Mouse (Mus musculus): ENCODE data around the gene Lztr1.
"Not testable (repeated sequence)": the region's sequence is repeated elsewhere in the genome, so short reads cannot be mapped to it uniquely, and the experiment has no call there.

The Lztr1 gene

DNA sequence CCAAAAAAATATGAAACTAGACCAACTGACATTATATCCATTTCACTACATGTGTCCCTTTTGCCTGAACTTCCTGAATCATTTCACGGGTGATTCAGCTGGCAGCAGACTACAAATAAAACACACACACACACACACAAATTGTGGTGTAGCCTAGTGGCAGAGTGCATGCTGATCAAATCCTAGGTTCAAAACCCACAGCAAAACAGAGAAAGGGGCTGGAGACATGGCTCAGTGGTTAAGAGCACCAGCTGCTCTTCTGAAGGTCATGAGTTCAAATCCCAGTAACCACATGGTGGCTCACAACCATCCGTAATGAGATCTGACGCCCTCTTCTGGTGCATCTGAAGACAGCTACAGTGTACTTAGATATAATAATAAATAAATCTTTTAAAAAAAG is 457 bp upstream of the Lztr1 start:
- not testable (repeated sequence) for DNase-seq

DNA sequence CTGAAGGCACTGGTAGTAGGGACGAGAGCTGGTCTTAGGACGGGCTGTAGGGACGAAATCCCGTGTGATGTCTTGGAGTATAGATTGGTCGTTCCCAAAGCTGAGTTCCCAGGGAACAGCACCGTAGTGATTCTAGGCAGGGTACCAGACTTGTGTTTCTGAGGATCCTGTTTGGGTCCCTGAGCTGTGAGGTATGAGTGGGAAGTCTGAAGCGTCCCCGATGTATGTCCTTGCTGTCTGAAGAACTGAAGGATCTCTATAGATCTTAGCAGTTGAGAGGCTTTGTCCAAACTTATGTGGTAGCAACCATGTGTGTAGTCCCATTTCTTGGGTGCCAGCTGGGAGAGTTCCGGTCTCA is 731 bp downstream of the Lztr1 start:
- no peak for DNase-seq

DNA sequence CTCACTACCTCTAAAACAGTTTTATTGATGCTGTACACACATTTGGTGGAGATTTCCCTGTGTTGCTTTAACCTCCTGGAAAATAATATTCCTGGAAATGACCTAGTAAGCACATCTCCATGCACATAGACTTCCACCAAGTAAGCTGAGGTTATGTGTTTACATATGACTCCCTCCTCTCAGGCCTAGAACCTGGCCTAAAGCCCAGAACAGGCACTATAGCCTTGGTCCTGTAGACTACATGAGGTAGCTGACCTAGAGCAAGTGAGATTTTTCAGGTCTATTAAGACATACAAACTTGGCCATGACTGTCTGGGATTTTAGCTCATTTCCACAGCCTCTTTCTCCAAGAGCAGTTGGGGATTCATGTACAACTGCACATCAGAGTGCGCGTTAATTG is 1.7 kb downstream of the Lztr1 start:
- no peak for DNase-seq

DNA sequence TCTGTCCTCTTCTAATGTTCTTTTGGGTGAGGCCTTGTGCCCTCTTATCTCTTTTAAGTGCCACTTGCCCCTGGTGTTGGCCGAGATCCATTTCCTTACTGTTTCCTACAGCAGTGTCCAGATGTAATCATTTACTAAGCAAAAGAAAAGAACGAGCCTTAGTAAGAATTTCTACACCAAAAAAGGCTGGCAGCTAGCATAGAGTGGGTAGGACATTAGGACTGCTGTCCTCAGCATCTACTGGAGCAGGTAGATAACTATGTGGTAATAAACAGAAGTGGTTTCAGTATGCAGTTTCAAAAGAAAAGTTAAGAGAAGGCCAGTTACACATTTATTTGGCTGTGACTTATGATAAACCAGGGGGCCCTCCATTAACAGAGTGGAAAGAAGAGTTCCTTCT is 2.2 kb downstream of the Lztr1 start:
- DNase-seq: no peak

DNA sequence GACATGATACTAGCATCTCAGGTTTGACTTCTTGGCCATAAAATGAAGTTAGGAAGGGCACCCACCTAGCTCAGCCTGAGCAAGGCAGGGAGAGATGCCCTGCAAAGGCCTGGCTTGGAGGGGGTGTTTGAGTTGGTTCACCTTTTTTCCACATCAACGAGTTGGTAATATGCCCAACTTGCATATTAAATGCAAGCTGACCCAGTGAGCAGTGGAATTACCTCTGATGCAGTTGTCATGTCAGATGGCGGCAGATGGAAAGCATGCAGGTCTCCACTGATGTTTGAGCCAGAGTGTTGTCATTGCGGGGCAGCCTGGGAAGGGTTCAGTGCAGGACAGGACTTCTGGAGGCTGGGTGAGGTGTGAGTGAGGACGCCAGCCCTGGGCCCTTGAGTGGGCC is 2.9 kb downstream of the Lztr1 start:
- no peak for DNase-seq

DNA sequence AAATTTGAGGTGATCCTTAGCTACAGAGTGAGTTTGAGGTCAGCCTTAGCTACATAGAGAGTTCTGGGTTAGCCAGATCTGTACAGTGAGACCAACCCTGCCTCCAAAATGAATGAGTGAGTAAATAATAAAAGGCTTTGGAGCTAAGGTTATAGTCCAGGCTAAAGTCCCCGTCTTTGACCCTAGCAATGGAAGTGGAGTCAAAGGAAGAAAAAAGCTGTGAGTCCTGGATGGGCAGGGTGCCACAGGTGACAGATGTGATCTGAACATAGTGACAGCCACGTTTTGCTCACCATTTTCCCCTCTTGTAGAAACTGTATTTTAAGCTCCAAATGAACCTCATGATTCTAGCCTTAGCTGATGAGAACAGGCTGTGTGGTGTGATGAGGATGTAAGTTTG is 10.4 kb downstream of the Lztr1 start:
- no peak for DNase-seq

DNA sequence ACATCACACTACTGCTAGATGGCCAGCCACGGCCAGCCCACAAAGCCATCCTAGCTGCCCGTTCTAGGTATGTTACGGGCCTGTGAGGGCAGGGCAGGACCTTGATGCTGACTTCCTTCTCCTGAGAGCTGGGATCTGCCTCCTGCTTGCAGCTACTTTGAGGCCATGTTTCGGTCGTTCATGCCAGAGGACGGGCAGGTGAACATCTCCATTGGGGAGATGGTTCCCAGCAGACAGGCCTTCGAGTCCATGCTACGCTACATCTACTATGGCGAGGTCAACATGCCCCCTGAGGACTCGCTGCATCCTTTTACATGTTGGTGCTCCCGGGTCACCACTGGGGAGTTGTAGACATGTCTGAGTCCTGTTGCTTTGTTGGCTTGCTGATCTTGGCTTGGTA is 15.7 kb downstream of the Lztr1 start:
- no peak for DNase-seq

DNA sequence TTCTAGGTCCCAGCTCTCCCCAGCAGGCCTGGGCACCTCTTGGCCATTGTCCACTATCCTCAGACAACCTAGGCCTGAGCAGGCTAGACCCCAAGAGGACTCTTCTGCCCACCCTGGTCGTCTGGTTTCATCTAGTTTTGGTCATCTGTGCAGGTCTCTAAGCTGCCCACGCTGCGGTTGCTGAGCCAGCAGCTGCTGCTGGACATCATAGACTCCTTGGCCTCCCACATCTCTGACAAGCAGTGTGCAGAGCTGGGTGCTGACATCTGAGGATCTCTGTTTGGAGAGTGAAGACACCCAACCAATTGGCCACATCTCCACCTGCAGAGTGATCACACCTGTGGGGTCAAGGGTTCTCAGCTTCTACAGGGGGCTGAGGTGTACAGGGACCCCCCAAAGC is 17.0 kb downstream of the Lztr1 start:
- DNase-seq: no peak

DNA sequence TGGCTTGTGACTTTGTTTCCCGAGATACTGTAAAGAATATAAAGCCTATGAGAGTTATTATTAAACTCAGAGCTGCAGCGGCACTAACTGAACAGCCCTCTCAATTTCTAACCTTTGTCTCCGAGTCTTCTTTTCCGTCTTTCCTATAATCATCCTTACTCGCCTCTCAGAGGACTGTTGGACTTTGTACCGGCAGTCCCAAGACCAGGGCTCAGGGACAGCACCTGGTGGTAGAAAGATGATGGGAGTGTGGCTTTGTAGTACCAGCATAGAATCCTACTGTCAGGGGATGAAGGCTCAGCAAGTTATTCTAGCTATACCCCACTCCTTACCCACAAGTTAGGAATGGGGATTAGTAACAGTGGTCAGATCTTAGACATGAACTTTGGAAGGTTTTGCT is 17.7 kb downstream of the Lztr1 start:
- DNase-seq: no peak

DNA sequence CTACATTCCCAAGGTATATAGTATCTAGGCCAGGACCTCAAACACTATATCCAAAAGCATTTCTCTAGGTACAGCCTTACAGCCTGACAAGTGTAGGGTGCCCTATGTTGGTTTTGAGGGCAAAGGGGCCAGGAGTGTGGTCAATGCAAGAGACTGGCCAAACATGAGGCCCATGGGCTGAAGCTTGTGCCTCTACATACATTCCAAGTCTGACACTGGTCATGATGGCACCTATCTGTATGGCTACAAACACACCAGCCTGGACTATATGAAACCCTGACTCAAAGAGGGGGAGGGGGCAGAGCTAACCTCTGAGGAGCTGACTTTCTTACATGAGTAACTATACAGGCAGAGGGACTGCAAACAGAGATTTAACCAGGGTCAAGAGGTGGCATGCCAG is 19.1 kb downstream of the Lztr1 start:
- no peak for DNase-seq

DNA sequence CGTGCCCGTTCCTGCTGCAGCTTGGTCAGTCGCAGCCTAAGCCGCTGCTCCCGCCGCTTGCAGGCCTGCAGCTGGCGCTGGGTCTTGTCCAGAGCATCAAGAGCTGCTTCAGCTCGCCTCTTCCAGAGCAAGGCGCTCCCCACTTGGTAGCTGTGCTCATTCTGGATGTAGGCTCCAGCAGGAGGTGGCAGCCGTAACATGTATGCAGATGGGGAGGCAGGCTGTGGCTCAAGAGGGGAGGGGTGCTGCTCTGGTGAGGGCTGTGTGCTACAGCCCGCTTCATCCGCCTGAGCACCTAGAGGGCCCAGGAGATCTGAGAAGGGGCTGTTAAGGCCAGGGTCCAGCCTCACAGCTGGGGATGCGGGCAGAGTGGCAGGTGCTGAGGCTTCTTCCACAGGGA is 19.8 kb downstream of the Lztr1 start:
- DNase-seq: no peak

DNA sequence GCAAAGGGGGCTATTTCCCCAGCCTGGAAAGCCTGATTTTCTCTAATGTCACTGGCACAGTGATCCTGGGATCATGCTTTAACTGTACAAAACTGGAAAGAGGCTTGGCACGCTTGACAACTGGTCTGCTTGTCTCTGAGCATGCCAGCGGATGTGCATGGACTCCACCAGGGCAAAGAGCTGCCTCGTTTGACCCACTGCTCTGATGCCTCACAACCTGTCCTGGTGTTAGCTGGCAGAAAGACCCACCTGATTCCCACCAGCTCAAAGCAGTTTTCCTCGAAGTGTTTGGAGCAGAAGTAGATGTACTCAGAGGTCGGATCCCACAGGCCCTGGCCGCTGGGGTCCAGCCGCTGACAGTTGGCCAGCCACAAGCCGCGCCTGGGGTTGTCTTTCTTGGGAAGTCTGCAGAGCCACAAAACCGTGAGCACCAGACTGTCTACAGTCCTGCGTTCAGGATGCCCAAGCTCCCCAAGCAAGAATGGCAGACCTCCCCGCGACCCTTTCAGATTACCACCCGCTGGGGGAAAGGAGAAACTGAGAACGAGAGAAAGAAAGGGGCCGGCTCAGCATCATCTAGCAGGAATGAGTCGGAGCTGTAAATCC is 21.6 kb downstream of the Lztr1 start:
- no peak for DNase-seq

DNA sequence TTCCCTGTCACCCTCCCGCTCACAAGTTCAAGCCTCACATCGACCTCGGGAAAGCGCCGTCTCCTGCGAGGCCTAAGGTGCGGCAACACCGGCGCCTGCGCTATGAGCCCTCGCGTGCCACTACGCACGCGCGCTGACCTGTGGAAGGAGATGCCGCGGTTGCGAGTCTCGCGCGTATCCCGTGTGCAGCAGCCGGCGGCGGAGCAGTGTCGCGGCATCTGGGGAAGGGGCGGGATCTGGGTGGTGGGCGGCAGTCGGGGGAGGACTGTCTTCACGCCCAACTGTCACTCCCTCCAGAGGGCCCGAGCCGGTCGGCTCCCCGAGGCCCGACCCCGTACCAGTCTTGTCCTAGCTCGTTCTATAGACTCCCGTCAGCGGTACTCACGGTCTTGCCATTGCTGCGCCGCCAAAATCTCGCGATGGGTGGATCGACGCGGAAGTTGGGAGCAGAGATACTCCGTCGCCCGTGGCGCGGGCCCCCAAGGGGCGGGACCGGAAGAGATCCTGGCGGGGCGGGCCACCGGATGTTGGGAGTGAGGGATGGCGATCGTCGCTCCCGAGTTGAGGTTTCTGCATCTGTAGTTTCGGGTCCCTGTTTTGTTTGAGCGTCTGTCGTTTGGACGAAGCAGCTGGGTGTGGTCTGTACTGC is 22.3 kb downstream of the Lztr1 start, which contains the start of gene Thap7:
Gene Thap7, minus strand, starts transcription at position 497 of the 649 bp plus-strand sequence.
- DNase-seq: peak; percentile 98

DNA sequence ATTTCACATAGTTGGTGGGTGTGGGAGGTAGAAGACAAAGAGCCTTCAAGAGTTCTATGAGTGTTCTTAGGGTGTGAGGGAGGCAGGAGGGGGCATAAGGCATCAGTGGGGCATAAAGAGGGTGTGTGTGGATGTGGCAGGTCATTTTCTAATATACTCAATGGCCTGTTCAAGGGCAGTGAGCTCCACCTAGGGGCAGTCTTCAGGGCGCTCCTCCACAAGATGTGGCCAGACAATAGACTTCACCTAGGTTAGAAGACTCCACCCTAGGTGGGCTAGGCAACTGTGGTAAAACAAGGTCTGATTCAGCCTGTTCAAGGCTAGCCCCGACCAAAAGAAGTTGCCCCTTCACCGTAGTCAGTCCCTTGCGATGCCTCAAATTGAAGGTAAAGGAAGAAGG is 23.8 kb downstream of the Lztr1 start:
- peak; percentile 38 for DNase-seq

DNA sequence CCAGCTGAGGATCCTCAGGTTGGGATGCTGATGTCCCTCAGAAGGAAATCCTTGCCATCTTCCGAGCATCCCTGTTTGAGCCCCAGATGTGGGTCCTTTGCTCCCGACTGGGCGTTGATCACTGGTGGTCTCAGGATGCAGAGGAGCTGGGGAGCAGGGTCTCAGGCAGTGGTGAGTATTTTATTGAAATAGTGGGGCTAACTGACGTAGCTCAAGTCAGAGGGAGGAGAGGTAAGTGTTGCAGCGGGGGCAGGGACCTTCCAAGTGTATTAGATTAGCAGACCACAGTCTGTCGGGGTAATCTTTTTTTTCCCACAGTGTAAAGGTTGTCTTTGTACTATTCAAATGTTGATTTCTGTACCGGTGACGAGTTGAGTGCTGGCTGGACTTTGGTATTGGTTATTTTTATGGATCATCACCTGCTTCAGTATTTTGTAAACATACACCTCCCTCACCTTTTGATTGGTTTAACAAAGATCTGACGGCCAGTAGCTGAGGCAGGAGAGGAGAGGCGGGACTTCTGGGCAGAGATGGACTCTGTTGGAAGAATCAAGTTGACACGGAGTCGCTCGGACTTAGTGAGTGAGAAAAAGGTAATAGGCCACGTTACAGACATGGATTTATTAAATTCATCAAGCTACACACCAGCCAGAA is 24.3 kb downstream of the Lztr1 start:
- DNase-seq: no peak

DNA sequence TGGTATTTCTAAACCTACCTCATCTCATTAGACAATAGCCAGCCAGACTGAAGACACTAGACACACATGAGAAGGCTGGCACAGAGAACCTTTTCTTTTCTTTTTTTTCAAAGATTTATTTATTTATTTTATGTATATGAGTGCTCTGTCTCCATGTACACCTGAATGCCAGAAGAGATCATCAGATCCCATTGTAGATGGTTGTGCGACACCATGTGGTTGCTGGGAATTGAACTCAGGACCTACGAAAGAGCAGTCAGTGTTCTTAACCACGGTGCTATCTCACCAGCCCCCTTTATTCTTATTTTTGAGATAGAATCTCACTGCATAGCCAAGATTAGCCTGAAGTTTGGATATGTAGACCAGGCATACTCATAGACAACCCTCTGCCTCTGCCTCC is 28.1 kb downstream of the Lztr1 start:
- no peak for DNase-seq

DNA sequence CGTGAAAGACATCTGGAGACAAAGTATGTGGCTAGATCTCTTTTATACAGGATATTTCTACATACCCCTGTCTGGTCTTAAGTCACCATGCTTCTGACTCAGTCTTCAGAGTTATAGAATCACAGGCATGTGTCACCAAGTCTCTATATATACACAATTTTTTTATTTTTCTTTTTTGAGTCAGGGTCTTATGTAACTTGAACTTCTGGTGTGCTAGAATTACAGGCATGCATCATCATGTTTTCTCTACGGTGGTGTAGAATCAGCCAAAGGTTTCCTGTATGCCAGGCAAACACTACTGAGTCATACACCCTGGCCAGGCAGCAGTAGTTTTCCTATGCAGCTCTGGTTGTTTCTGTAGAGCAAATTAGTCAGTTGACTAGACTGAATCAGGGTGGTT is 34.1 kb downstream of the Lztr1 start:
- no peak for DNase-seq

DNA sequence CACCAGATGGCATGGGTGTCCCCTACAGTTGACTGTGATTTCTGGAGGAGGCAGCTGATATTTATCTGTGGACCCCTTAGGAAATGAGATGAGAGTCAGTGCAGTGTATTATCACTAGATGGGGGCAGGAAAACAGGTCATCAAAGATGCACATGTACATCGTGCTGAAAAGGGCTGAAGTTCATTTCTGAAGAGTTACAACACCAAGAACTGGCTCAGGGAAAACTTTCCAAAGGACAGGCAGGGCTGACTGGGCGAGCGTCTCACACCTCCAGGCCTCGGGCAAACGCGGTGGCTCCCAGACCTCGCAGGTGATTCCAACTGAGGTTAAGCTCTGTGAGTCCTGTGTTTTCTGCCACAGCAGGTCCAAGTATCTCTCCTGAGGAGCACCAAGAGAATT is 44.3 kb downstream of the Lztr1 start:
- DNase-seq: no peak

DNA sequence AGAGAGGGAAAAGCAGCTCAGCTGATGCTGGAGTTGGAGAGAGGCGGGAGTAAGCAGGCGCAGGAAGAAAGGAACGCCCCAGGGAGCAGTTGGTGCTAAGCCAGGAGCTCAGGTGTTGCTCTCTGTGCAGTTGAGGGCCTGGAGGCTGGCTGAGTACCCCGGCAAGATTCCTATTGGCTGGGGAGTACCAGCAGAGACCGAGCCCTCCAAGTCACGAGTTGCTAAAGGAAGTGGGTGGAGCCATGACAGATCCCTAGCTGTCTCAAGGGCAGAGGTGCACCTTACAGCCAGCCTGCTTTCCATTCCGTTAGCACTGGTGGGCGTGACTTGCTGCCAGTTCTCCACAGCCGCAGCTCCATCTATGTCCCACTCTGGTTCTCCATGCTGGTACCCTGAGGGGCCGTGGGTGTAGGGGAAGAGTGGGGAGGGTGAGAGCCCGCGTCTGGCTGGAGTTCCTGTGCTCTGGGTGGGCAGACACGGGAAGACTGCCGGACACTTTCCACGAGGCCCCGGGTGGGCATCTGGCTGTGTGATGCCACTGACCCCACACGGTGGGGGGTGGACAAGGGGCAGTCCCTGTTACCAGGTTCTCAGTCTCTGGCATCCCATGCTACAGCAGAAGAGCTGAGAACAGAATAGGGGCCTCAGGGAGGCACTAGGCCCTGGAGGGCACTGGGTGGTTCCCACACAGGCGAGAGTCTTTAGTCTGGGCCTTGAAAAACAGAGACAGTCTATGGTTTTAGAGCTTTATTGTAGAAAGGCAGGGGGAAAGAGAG is 45.6 kb downstream of the Lztr1 start:
- DNase-seq: peak; percentile 73

DNA sequence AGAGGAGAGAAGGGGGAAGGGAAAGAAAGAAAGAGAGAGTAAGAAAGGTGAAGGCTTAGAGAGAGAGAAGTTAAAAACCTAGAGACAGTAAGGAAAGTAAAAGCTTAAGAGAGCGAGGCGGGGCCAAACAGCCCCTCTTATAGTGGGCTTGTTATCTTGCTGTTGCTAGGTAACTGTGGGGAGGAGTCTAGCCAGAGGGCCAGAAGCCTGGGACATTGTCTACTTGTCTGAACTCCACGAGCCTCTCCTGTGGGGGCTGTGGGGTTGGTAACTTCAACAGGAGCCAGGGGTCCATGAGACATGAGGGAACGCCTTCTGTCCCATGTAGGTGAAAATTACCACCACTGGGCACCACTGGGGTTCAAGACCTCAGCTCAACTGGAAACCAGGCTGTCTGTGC is 46.2 kb downstream of the Lztr1 start:
- peak; percentile 68 for DNase-seq

DNA sequence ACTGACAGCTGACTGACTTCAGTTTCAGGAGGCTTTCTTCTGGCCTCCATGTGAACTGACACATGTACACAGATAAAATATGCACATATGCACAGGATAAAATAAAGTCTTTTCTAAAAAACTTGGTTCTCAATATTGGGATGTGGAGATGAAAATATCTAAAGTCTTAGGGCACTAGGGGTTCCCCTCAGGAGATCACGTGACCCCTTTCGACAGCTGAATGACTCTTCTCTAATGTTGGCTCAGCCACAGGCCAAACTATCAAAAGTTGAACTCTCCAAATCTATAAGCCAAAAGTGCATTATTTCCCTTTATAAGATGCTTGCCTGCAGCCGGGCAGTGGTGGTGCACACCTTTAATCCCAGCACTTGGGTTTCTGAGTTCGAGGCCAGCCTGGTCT is 47.7 kb downstream of the Lztr1 start:
- no peak for DNase-seq

DNA sequence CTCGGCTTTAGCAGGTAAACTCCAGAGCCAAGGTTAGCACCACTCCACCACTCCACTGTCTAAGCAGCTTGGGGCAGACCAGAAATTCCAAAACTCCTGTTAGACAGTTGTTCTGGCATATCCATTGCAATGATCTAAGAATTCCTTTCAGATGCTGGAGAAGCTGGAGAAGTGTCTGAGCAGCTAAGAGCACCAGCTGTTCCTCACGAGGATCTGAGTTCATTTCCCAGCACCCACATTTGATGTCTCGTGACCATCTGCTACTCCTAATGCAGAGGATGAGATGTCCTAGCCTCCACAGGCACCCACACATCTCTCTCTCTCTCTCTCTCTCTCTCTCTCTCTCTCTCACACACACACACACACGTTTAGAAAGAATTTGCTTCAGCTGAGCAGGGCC is 48.4 kb downstream of the Lztr1 start:
- no peak for DNase-seq

DNA sequence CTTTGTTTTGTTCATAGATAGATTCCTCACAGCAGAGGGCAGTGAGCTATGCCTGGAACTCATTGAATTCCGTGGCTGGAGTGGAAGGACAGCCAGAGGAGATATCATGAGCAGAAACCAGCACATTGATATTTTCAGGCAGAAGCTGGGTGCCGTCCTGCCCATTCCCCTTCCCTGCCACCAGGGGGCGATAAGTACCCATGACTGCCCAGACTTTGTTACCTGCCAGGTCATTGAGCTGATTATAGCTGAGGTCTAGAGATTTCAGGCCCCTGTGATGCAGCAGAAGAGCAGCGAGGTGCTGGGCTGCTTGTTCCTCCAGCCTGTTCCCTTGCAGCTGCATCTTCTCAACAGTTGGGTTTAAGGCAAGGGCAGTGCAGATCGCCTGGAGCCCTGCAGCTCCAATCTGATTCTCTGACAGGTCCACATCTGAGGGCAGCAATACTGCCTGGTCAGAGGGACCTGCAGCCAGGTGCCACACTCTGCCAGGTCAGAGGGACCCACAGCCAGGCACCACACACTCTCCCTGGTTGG is 49.5 kb downstream of the Lztr1 start:
- peak; percentile 83 for DNase-seq

DNA sequence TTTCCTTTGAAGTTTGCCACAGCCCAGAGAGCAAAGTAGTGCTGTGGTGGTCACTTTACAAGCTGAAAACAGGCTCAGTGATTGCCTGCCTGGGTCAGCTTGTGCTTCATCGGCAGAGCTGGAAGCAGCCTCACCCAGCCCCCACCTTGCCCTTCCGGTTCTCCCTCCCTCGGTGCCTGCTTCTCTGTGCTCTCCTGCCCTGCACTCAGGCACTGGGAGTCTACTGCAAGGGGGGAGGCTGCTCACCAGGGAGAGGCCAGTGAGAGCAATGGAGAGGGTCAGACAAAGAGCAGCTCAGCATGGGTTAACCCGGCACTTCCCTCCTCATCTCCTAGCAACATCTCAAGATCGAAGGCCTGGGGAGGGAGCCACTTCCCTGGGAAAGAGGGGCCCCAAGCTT is 50.3 kb downstream of the Lztr1 start:
- peak; percentile 21 for DNase-seq
